Mouse (Mus musculus) layer of hippocampus, adult 9-11 months (tissue): ENCODE measurements around the gene Ldhc.

Source experiments
- DNase-seq: peaks from one replicate; pipeline ENCODE4 v3.0.0; 2022

Ldhc gene

GRCm38 (mm10) chr7:46919551-46920176 lies 58.7 kb downstream of the Ldhc start, which contains the start of gene Tsg101:
Tsg101 (minus strand) TSS chr7:46919969.
- peak; percentile 89 for DNase-seq

- no peak for DNase-seq
Observed at GRCm38 (mm10) chr7:46922075-46922474, 61.1 kb downstream of the Ldhc start.
